Mouse (Mus musculus): ENCODE measurements around the gene Cbarp. TPM values are rescaled to one million over a fixed set of nuclear protein-coding genes. Genes with fewer than 3 reads are reported as not detected.

Gene Cbarp
- total RNA-seq, 2 experiments from 2014 or later, result 2.4 to 3.1 TPM

- intact Hi-C loops (cut with DNase I), result no loop called here
- no peak for DNase-seq (ENCODE audit: low spot score)
Measured at GRCm38 (mm10) chr10:80081075-80081474, 59.6 kb downstream of the Cbarp start.

Other genes with a start within 250 kb of the Cbarp start
- 10 to 100 TPM; 11.1 to 61.8 TPM for gene Cfd, start 250.0 kb downstream of the Cbarp start, total RNA-seq (2021)
- 10 to 100 TPM; 49.2 to 50.7 TPM for gene Med16, start 231.9 kb downstream of the Cbarp start, total RNA-seq (2021)
- not detected for gene Gm26602, start 230.0 kb downstream of the Cbarp start, total RNA-seq (2021)
- gene Kiss1r, start 223.9 kb downstream of the Cbarp start, total RNA-seq (2021), result under 1 TPM; 0.14 to 0.18 TPM
- gene R3hdm4, start 219.6 kb downstream of the Cbarp start, total RNA-seq (2021), result 10 to 100 TPM; 81.1 to 82.9 TPM
- gene Arid3a, start 213.8 kb downstream of the Cbarp start, total RNA-seq (2021), result 1 to 10 TPM; 1.9 to 2.0 TPM
- 10 to 100 TPM; 20.5 to 30.1 TPM for gene Wdr18, start 180.7 kb downstream of the Cbarp start, total RNA-seq (2021)
- gene Grin3b, start 170.1 kb downstream of the Cbarp start, total RNA-seq (2021), result under 1 TPM; 0.14 to 0.21 TPM
- 100 to 1,000 TPM; 110 to 115 TPM for gene Tmem259, start 156.5 kb downstream of the Cbarp start, total RNA-seq (2021)
- gene Cnn2, start 152.3 kb downstream of the Cbarp start, total RNA-seq (2021), result 10 to 100 TPM; 35.9 to 36.6 TPM
- gene Abca7, start 144.3 kb downstream of the Cbarp start, total RNA-seq (2021), result 1 to 10 TPM; 6.5 to 6.7 TPM
- 1 to 10 TPM; 4.7 to 4.9 TPM for gene Arhgap45, start 124.2 kb downstream of the Cbarp start, total RNA-seq (2021)
- gene Polr2e, start 101.0 kb downstream of the Cbarp start, total RNA-seq (2021), result 10 to 100 TPM; 79.3 to 81.2 TPM
- gene Gpx4, start 93.7 kb downstream of the Cbarp start, total RNA-seq (2021), result 100 to 1,000 TPM; 691 to 812 TPM
- 10 to 100 TPM; 11.0 to 11.6 TPM for gene Sbno2, start 35.3 kb downstream of the Cbarp start, total RNA-seq (2021)
- gene Stk11, start 25.0 kb downstream of the Cbarp start, total RNA-seq (2021), result 100 to 1,000 TPM; 133 to 138 TPM
- 1,000 to 10,000 TPM; 1,252 to 1,264 TPM for gene Atp5d, start 2.2 kb downstream of the Cbarp start, total RNA-seq (2021)
- 100 to 1,000 TPM in 1 of 2 experiments, 10 to 100 TPM in 1; 92.1 to 120 TPM for gene Midn, start 7.4 kb upstream of the Cbarp start, total RNA-seq (2021)
- 10 to 100 TPM; 31.7 to 43.1 TPM for gene Cirbp, start 25.1 kb upstream of the Cbarp start, total RNA-seq (2021)
- 1 to 10 TPM; 4.2 to 5.2 TPM for gene 1600002K03Rik, start 32.1 kb upstream of the Cbarp start, total RNA-seq (2021)
- gene Efna2, start 38.6 kb upstream of the Cbarp start, total RNA-seq (2021), result 1 to 10 TPM in 1 of 2 experiments, under 1 TPM in 1; 0.91 to 1.1 TPM
- gene Mum1, start 85.6 kb upstream of the Cbarp start, total RNA-seq (2021), result 10 to 100 TPM; 15.3 to 16.7 TPM
- gene Ndufs7, start 108.3 kb upstream of the Cbarp start, total RNA-seq (2021), result 100 to 1,000 TPM; 957 to 967 TPM
- 1 to 10 TPM; 9.0 to 9.3 TPM for gene Gamt, start 120.2 kb upstream of the Cbarp start, total RNA-seq (2021)
- 10 to 100 TPM; 55.0 to 69.6 TPM for gene Dazap1, start 120.7 kb upstream of the Cbarp start, total RNA-seq (2021)
- 100 to 1,000 TPM; 703 to 732 TPM for gene Rps15, start 151.6 kb upstream of the Cbarp start, total RNA-seq (2021)
- gene Apc2, start 155.1 kb upstream of the Cbarp start, total RNA-seq (2021), result 1 to 10 TPM; 3.4 to 4.0 TPM
- 10 to 100 TPM; 11.4 to 13.8 TPM for gene 2310011J03Rik, start 179.7 kb upstream of the Cbarp start, total RNA-seq (2021)
- gene Pcsk4, start 188.7 kb upstream of the Cbarp start, total RNA-seq (2021), result 1 to 10 TPM; 1.3 to 1.6 TPM
- gene Reep6, start 189.1 kb upstream of the Cbarp start, total RNA-seq (2021), result 1 to 10 TPM; 1.9 to 2.1 TPM
- gene Adamtsl5, start 207.6 kb upstream of the Cbarp start, total RNA-seq (2021), result 10 to 100 TPM; 68.4 to 71.7 TPM
- under 1 TPM; 0.18 to 0.36 TPM for gene Plk5, start 215.6 kb upstream of the Cbarp start, total RNA-seq (2021)
- 1 to 10 TPM; 7.5 to 8.8 TPM for gene Mex3d, start 246.8 kb upstream of the Cbarp start, total RNA-seq (2021)

Data from heart, postnatal 25 days (tissue).